Mouse (Mus musculus) heart, embryonic 14.5 days (tissue): Measurements from ENCODE around the gene Map2k6. TPM values are rescaled to one million over a fixed set of nuclear protein-coding genes. Genes with fewer than 3 reads are reported as not detected.
"Not testable (repeated sequence)": the region's sequence is repeated elsewhere in the genome, so short reads cannot be mapped to it uniquely, and the experiment has no call there.

ENCODE experiments used
- ATAC-seq: fragments of 200-750 bp; cut with Nextera tagmentation; 2 replicates; pipeline ENCODE4 v1.8.0; 2017; ENCODE audit warnings: low read depth, moderate TSS enrichment; ENCODE audit not compliant: insufficient number of reproducible peaks, insufficient read depth, low FRiP score
- H3K27ac ChIP-seq, 2 experiments: fragments of 200-500 bp in 1 of 2; fragments of 300-500 bp in 1 of 2; sonication (generic) in 1 of 2; replicated peaks in 1 of 2; 2 replicates each; pipeline ENCODE4 v1.5.1; 2012 to 2014; ENCODE audit warnings: low read depth in 2 of 2, low read length in 2 of 2, control low read depth in 1 of 2, mild to moderate bottlenecking in 1 of 2, mixed read lengths in 1 of 2; ENCODE audit not compliant: control insufficient read depth in 1 of 2, insufficient read depth in 1 of 2
- H3K27me3 ChIP-seq: fragments of 300-500 bp; sonication (generic); 2 replicates; pipeline ENCODE4 v1.6.1; 2014; ENCODE audit warnings: mild to moderate bottlenecking, low read length, control low read depth; ENCODE audit not compliant: control insufficient read depth, insufficient read depth
- H3K36me3 ChIP-seq: fragments of 300-500 bp; sonication (generic); 2 replicates; pipeline ENCODE4 v1.6.1; 2014; ENCODE audit warnings: mild to moderate bottlenecking, control low read depth, low read length, mixed read lengths; ENCODE audit not compliant: control insufficient read depth, insufficient read depth
- H3K4me1 ChIP-seq, 2 experiments: fragments of 200-500 bp in 1 of 2; fragments of 300-500 bp in 1 of 2; sonication (generic) in 1 of 2; 2 replicates each; pipeline ENCODE4 v1.6.1; 2012 to 2014; ENCODE audit warnings: low read length in 2 of 2, control low read depth in 1 of 2, mixed read lengths in 1 of 2; ENCODE audit not compliant: control insufficient read depth in 2 of 2, insufficient read depth in 2 of 2
- H3K4me2 ChIP-seq: fragments of 300-500 bp; sonication (generic); 2 replicates; pipeline ENCODE4 v1.6.1; 2014; ENCODE audit warnings: mild to moderate bottlenecking, low read length
- H3K4me3 ChIP-seq, 2 experiments: fragments of 200-500 bp in 1 of 2; fragments of 300-500 bp in 1 of 2; sonication (generic) in 1 of 2; 2 replicates each; pipeline ENCODE4 v1.5.1; 2012 to 2014; ENCODE audit warnings: low read length in 2 of 2, mild to moderate bottlenecking in 2 of 2, control low read depth in 1 of 2, low read depth in 1 of 2, moderate library complexity in 1 of 2; ENCODE audit not compliant: control insufficient read depth in 1 of 2, insufficient read depth in 1 of 2
- H3K9ac ChIP-seq: fragments of 300-500 bp; sonication (generic); 2 replicates; pipeline ENCODE4 v1.6.1; 2014; ENCODE audit warnings: mild to moderate bottlenecking, low read length
- H3K9me3 ChIP-seq: fragments of 300-500 bp; sonication (generic); 2 replicates; pipeline ENCODE4 v1.6.1; 2016; ENCODE audit warnings: low read length, control low read depth; ENCODE audit not compliant: control insufficient read depth
- WGBS: fragments of 180-500 bp; shearing (Covaris S2); extraction: QIAGEN DNeasy Blood & Tissue Kit; methylation state at CpG from one replicate; pipeline ENCODE4 v1.1.7; 2014; 5-methylcytosine and 5-hydroxymethylcytosine counted together
- polyA plus RNA-seq: library from polyadenylated mRNA; unstranded; fragments of >200 nt; fragmentation: Nextera tagmentation; extraction: Ambion mirVana; gene quantifications from 2 replicates; pipeline ENCODE4 v1.2.1, GENCODE M21; 2014

The Map2k6 gene
- polyA plus RNA-seq, result 18.8 and 19.2 TPM in 2 replicates

DNA sequence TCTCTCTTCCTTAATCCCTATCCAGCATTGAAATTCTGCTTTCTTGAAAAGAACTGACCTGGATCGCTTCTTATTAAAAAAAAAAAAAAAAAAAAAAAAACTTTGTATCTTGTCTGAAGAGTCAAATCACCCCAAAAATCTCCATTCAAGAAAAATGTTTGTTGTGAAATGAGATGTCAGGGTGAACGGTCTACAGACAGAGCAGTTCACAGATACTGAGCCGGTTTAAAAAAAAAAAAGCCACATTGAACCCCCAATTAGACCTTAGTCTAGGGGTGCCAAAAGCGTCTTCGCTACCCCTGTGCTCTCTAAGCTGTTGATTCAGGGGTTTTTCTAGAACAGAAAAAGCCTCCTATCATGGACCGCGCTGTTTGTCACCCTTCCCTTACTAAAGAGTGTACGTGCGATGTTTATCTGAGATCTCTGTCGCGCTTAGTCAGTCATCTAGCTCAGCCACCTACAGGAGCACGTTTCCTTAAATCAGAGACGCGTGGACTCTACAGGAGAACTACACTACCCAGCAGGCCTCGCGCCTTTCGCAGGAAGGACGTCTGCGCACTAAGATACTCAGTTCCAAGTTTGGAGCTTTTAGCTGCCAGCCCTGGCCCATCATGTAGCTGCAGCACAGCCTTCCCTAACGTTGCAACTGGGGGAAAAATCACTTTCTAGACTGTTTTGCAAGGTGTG, at the start of gene Map2k6:
TSS of gene Map2k6 (plus strand) at position 570 of the 687 bp plus-strand sequence.
- Histone ChIP-seq H3K9ac (peak within 1 kb of the TSS; percentile 70), H3K4me2 (peak within 1 kb of the TSS; percentile 70), H3K9me3 (no peaks in the 10 kb centered on the region), H3K27me3 (no peaks in the 10 kb centered on the region), H3K36me3 (no peaks in the 10 kb centered on the region), H3K4me3 (peak within 1 kb of the TSS; percentile 70 to 77), H3K4me1 (peaks cover 0 to 25% of the 10 kb centered on the region in 2 experiments; a peak in 3 of 4 replicates), H3K27ac (peak within 1 kb of the TSS; percentile 24 to 54; a peak in 3 of 4 replicates)
- ATAC-seq, result peak; percentile 90
- 10% methylated on average over 20 of the region's 20 CpGs for WGBS

DNA sequence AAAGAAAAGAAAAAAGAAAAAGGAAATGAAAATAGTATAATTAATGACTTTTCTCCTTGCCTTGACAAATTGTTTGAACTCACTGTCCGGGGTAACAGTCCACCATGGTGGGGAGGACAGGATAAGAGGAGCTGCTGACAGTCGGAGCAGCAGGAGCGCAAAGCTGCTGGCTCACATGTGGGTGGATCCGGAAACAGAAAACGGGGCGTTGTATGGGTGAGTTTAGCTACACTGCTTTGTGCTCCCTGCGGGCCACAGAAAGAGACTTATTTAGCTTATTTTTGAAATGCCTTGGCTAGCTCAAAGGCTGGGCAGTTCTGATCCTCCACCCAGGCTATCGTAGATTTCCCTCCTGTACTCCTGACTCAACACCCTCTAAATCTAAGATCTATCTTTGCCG, 44.7 kb upstream of the Map2k6 start:
- 67% methylated on average over 9 of the region's 9 CpGs for WGBS
- H3K4me1 ChIP-seq, result no peaks in the 10 kb centered on the region
- H3K9me3 ChIP-seq, result no peaks in the 10 kb centered on the region
- ATAC-seq, result no peak
- H3K9ac ChIP-seq, result no peak overlapping the region
- no peaks in the 10 kb centered on the region for H3K36me3 ChIP-seq
- no peak overlapping the region for H3K4me2 ChIP-seq
- no peak overlapping the region for H3K27ac ChIP-seq
- no peak overlapping the region for H3K4me3 ChIP-seq
- H3K27me3 ChIP-seq, result no peaks in the 10 kb centered on the region

DNA sequence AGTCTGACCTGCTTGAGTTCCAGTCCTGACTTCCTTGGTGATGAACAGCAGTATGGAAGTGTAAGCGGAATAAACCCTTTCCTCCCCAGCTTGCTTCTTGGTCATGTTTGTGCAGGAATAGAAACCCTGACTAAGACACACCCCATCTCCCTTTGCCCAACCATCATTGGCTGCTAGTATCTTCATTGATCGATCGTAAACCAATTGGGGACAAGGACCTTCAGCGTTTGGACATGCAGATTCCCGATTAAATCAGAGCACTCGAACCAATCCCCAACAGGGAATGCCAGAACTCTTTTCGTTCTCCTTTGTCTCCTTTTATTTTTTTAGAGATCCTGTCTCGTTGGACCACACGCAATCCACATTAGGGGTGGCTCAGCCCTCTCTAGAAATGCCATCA, 43.8 kb upstream of the Map2k6 start:
- not testable (repeated sequence) for H3K27ac ChIP-seq, H3K4me2 ChIP-seq, H3K9me3 ChIP-seq, H3K36me3 ChIP-seq, H3K27me3 ChIP-seq, ATAC-seq, H3K4me3 ChIP-seq, H3K4me1 ChIP-seq, H3K9ac ChIP-seq
- WGBS, result 84% methylated on average over 9 of the region's 9 CpGs

DNA sequence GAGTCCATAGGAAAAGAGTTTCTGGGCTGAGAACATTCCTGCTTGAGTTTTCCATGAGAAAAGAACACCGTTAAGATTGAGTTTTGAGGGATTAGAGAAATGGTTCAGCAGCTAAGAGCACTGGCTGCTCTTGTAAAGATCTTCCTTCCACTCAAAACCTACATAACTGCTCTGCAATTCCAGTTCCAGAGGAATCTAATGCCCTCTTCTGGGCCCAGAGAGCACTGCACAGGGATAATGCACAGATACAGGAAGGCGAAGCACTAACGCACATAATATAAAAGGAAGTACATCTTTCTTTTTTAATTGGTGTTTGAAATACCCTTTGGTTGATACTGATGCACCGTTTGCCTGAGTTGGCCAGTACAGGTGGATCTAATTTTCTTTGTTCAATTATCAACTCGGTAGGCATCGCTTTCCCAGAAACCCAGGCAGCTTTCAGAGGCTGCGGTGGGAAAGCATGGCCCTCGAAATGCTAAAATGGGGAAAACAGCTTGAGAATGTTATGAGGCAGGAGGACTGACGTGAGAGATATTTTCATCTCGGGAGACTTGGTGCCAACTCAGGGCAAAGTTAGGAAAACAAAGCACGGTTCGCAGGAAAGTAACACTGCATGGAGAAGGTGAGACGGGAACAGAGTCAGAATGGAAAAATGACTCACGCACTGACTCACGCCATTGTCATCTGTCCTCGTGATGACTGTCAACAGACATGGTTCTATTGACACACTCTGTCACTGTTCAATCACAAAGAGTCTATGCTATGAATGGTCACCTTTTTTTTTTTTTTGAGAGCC, 41.0 kb upstream of the Map2k6 start:
- Histone ChIP-seq H3K9ac (no peak overlapping the region), H3K4me2 (peak overlapping the region; percentile 42; the same call in 1 of the 2 replicates), H3K27ac (peak overlapping the region in 1 of 2 experiments; percentile 14; a peak in 1 of 4 replicates), H3K9me3 (no peaks in the 10 kb centered on the region; the same call in 1 of the 2 replicates), H3K4me3 (no peak overlapping the region), H3K4me1 (no peaks in the 10 kb centered on the region), H3K27me3 (no peaks in the 10 kb centered on the region), H3K36me3 (no peaks in the 10 kb centered on the region)
- 56% methylated on average over 16 of the region's 16 CpGs for WGBS
- ATAC-seq, result no peak

DNA sequence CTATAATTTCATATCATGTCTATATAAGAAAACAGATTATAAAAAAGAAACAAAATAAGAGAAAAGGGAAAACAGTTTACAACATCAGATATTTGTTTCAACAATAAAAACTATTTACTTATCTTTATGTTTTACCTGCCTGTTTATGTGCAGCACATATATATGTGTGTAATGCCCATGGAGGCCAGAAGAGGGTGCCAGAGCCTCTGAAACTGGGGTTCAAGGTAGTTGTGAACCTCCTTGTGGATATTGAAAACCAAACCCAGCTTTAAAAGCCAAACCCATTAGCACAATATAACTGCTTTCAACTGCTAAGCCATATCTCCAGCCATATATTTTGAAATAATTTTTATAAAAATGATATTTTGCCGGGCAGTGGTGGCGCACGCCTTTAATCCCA, 33.9 kb upstream of the Map2k6 start:
- Histone ChIP-seq H3K9me3 (no peaks in the 10 kb centered on the region), H3K36me3 (no peaks in the 10 kb centered on the region), H3K27ac (no peak overlapping the region), H3K4me3 (no peak overlapping the region), H3K4me1 (peaks cover 0 to 6% of the 10 kb centered on the region in 2 experiments; a peak in 1 of 4 replicates), H3K27me3 (no peaks in the 10 kb centered on the region), H3K9ac (no peak overlapping the region), H3K4me2 (no peak overlapping the region)
- WGBS, result 69% methylated on average over 3 of the region's 3 CpGs
- no peak for ATAC-seq

DNA sequence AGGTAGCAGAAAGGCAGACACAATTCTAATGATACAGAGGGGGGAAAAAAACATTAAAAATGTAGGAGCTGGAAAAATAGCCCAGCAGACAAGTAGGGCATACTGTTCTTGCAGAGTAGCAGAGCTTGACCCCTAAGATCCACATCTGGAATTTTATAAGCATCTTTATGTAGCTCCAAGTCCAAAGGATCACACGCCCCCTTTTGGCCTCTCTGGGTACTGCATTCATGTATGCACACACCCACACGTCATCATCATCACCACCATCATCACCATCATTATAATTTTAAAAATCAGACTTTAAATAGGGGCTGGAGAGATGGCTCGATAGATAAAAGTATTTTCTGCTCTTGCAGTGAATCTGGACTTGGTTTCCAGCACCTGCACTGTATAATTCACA, 32.0 kb upstream of the Map2k6 start:
- Histone ChIP-seq H3K27ac (no peak overlapping the region), H3K9ac (no peak overlapping the region), H3K36me3 (no peaks in the 10 kb centered on the region), H3K4me2 (no peak overlapping the region), H3K27me3 (no peaks in the 10 kb centered on the region), H3K4me1 (peaks cover 0 to 6% of the 10 kb centered on the region in 2 experiments; a peak in 1 of 4 replicates), H3K9me3 (no peaks in the 10 kb centered on the region), H3K4me3 (no peak overlapping the region)
- WGBS, result 70% methylated on average over 3 of the region's 3 CpGs
- no peak for ATAC-seq

DNA sequence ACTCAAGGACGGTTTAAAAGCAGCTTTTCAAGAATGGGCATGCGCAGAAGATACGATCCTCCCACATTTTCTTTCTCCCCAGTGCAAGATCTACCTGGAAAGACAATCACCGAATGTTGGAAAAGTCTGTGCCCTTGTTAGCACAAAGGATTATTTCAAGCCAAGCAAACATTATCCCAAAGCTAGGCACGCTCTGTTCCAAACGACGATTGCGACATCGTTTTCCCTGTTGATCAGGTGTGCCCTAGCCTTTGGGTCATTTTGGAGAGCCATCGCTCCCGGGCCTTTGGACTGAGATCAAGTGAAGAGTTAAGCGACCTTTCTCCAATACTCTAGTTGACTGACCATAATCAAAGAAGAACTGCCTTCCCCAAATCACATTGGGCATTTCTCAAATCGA, 31.3 kb upstream of the Map2k6 start:
- Histone ChIP-seq H3K4me2 (no peak overlapping the region), H3K4me1 (peaks cover 0 to 6% of the 10 kb centered on the region in 2 experiments; a peak in 1 of 4 replicates), H3K36me3 (no peaks in the 10 kb centered on the region), H3K27ac (no peak overlapping the region), H3K27me3 (no peaks in the 10 kb centered on the region), H3K9me3 (no peaks in the 10 kb centered on the region), H3K4me3 (no peak overlapping the region), H3K9ac (no peak overlapping the region)
- 91% methylated on average over 13 of the region's 13 CpGs for WGBS
- ATAC-seq, result no peak
